Mouse (Mus musculus) MEL (cell line): ENCODE results near the gene Glrp1. TPM values are rescaled to one million over a fixed set of nuclear protein-coding genes. Genes with fewer than 3 reads are reported as not detected.

Source experiments
- DNase-seq: peaks from one replicate; pipeline ENCODE4 v3.0.0; 2011; ENCODE audit warnings: low read depth, low spot score
- H3K27ac ChIP-seq: 2 replicates; pipeline ENCODE4 v1.5.1; 2012; ENCODE audit warnings: low read depth, mild to moderate bottlenecking, control low read depth, low read length, moderate library complexity; ENCODE audit not compliant: control insufficient read depth
- H3K27me3 ChIP-seq, 2 experiments: fragments of 150-350 bp in 1 of 2; sonication (generic) in 1 of 2; 2 replicates each; pipeline ENCODE4 v1.6.1; 2012; ENCODE audit warnings: low read length in 2 of 2, mild to moderate bottlenecking in 2 of 2, improper control_type of control experiment in 1 of 2, moderate library complexity in 1 of 2; ENCODE audit not compliant: insufficient read depth in 2 of 2, control insufficient read depth in 1 of 2
- H3K36me3 ChIP-seq, 2 experiments: 2 replicates each; pipeline ENCODE4 v1.6.1; 2012 to 2014; ENCODE audit warnings: low read length in 2 of 2, improper control_type of control experiment in 1 of 2, inconsistent platforms in 1 of 2, mild to moderate bottlenecking in 1 of 2; ENCODE audit not compliant: insufficient read depth in 2 of 2, control insufficient read depth in 1 of 2
- H3K4me1 ChIP-seq, 2 experiments: fragments of 150-350 bp in 1 of 2; sonication (generic) in 1 of 2; 2 replicates each; pipeline ENCODE4 v1.6.1; 2012; ENCODE audit warnings: low read length in 2 of 2, improper control_type of control experiment in 1 of 2, mild to moderate bottlenecking in 1 of 2; ENCODE audit not compliant: insufficient read depth in 2 of 2, control insufficient read depth in 1 of 2
- H3K4me3 ChIP-seq, 2 experiments: fragments of 150-350 bp in 1 of 2; sonication (generic) in 1 of 2; 2 replicates each; pipeline ENCODE4 v1.5.1; 2012; ENCODE audit warnings: low read depth in 2 of 2, low read length in 2 of 2, mild to moderate bottlenecking in 2 of 2, moderate library complexity in 2 of 2, control low read depth in 1 of 2, improper control_type of control experiment in 1 of 2; ENCODE audit not compliant: control insufficient read depth in 1 of 2, insufficient read depth in 1 of 2
- H3K79me2 ChIP-seq: 2 replicates; pipeline ENCODE4 v1.6.1; 2012; ENCODE audit warnings: mild to moderate bottlenecking, low read length, moderate library complexity; ENCODE audit not compliant: control insufficient read depth, poor library complexity, insufficient read depth
- H3K9ac ChIP-seq: 2 replicates; pipeline ENCODE4 v1.6.1; 2012; ENCODE audit warnings: low read depth, mild to moderate bottlenecking, control low read depth, low read length, moderate library complexity; ENCODE audit not compliant: control insufficient read depth, poor library complexity, severe bottlenecking
- H3K9me3 ChIP-seq: fragments of 150-350 bp; sonication (generic); replicated peaks from 2 replicates; pipeline ENCODE4 v1.6.1; 2012; ENCODE audit warnings: mild to moderate bottlenecking, low read length, improper control_type of control experiment, moderate library complexity; ENCODE audit not compliant: insufficient read depth
- BHLHE40 ChIP-seq: IDR thresholded peaks from 2 replicates; pipeline ENCODE4 v1.6.1; 2012; ENCODE audit warnings: low read depth, mild to moderate bottlenecking, inconsistent platforms, low read length, improper control_type of control experiment, borderline replicate concordance
- CHD1 ChIP-seq: IDR thresholded peaks from 2 replicates; pipeline ENCODE4 v1.6.1; 2012; ENCODE audit warnings: low read depth, mild to moderate bottlenecking, inconsistent platforms, low read length, improper control_type of control experiment
- ELF1 ChIP-seq: IDR thresholded peaks from 2 replicates; pipeline ENCODE4 v1.6.1; 2014; ENCODE audit warnings: low read depth, mild to moderate bottlenecking, inconsistent platforms, low read length, improper control_type of control experiment, moderate library complexity
- EP300 ChIP-seq, 2 experiments: IDR thresholded peaks; 2 replicates each; pipeline ENCODE4 v1.6.1; 2011; ENCODE audit warnings: improper control_type of control experiment in 2 of 2, low read length in 2 of 2, low read depth in 1 of 2, mild to moderate bottlenecking in 1 of 2
- GABPA ChIP-seq: IDR thresholded peaks from 2 replicates; pipeline ENCODE4 v1.6.1; 2012; ENCODE audit warnings: low read depth, mild to moderate bottlenecking, inconsistent platforms, low read length, improper control_type of control experiment, moderate library complexity
- GATA1 ChIP-seq: IDR thresholded peaks from 2 replicates; pipeline ENCODE4 v1.6.1; 2011; ENCODE audit warnings: low read depth, low read length, improper control_type of control experiment
- JUND ChIP-seq: IDR thresholded peaks from 2 replicates; pipeline ENCODE4 v1.6.1; 2011; ENCODE audit warnings: low read depth, mild to moderate bottlenecking, improper control_type of control experiment, low read length
- MAFK ChIP-seq: IDR thresholded peaks from 2 replicates; pipeline ENCODE4 v1.6.1; 2011; ENCODE audit warnings: low read depth, mild to moderate bottlenecking, low read length, improper control_type of control experiment, borderline replicate concordance
- MAX ChIP-seq: IDR thresholded peaks from 2 replicates; pipeline ENCODE4 v1.6.1; 2011; ENCODE audit warnings: low read length, improper control_type of control experiment
- MEF2A ChIP-seq: IDR thresholded peaks from 2 replicates; pipeline ENCODE4 v1.6.1; 2014; ENCODE audit warnings: low read depth, mild to moderate bottlenecking, inconsistent platforms, low read length, improper control_type of control experiment; ENCODE audit not compliant: poor library complexity, insufficient replicate concordance, severe bottlenecking; ENCODE audit errors: extremely low read depth
- MYC ChIP-seq: IDR thresholded peaks from 2 replicates; pipeline ENCODE4 v1.6.1; 2011; ENCODE audit warnings: low read depth, mild to moderate bottlenecking, low read length, improper control_type of control experiment, moderate library complexity
- NELFE ChIP-seq: IDR thresholded peaks from 2 replicates; pipeline ENCODE4 v1.6.1; 2011; ENCODE audit warnings: low read depth, low read length, improper control_type of control experiment
- POLR2A ChIP-seq, 2 experiments: IDR thresholded peaks; 2 replicates each; pipeline ENCODE4 v1.6.1; 2011 to 2012; ENCODE audit warnings: low read length in 2 of 2, mild to moderate bottlenecking in 2 of 2, control low read depth in 1 of 2, improper control_type of control experiment in 1 of 2, low read depth in 1 of 2, moderate library complexity in 1 of 2; ENCODE audit not compliant: control insufficient read depth in 1 of 2, insufficient read depth in 1 of 2, poor library complexity in 1 of 2
- POLR2AphosphoS2 ChIP-seq: IDR thresholded peaks from 2 replicates; pipeline ENCODE4 v1.6.1; 2011; ENCODE audit warnings: low read length, improper control_type of control experiment
- RAD21 ChIP-seq: IDR thresholded peaks from 2 replicates; pipeline ENCODE4 v1.6.1; 2011; ENCODE audit warnings: mild to moderate bottlenecking, low read depth, low read length, improper control_type of control experiment
- RCOR1 ChIP-seq: IDR thresholded peaks from 2 replicates; pipeline ENCODE4 v1.6.1; 2012; ENCODE audit warnings: low read depth, mild to moderate bottlenecking, inconsistent platforms, low read length, improper control_type of control experiment
- SIN3A ChIP-seq: IDR thresholded peaks from 2 replicates; pipeline ENCODE4 v1.6.1; 2012; ENCODE audit warnings: low read length, improper control_type of control experiment, inconsistent platforms
- SMC3 ChIP-seq: IDR thresholded peaks from 2 replicates; pipeline ENCODE4 v1.6.1; 2011; ENCODE audit warnings: low read depth, low read length, improper control_type of control experiment
- TAL1 ChIP-seq: IDR thresholded peaks from 2 replicates; pipeline ENCODE4 v1.6.1; 2012; ENCODE audit warnings: mild to moderate bottlenecking, inconsistent platforms, low read length, moderate library complexity, mixed read lengths
- TCF12 ChIP-seq: IDR thresholded peaks from 2 replicates; pipeline ENCODE4 v1.6.1; 2014; ENCODE audit warnings: low read depth, mild to moderate bottlenecking, inconsistent platforms, low read length, improper control_type of control experiment, moderate library complexity
- UBTF ChIP-seq: IDR thresholded peaks from 2 replicates; pipeline ENCODE4 v1.6.1; 2012; ENCODE audit warnings: low read depth, mild to moderate bottlenecking, inconsistent platforms, low read length, improper control_type of control experiment, moderate library complexity, borderline replicate concordance; ENCODE audit not compliant: insufficient read depth
- USF1 ChIP-seq: IDR thresholded peaks from 2 replicates; pipeline ENCODE4 v1.6.1; 2014; ENCODE audit warnings: low read depth, mild to moderate bottlenecking, inconsistent platforms, low read length, improper control_type of control experiment, moderate library complexity
- ZKSCAN1 ChIP-seq: IDR thresholded peaks from 2 replicates; pipeline ENCODE4 v1.6.1; 2012; ENCODE audit warnings: low read depth, mild to moderate bottlenecking, inconsistent platforms, low read length, improper control_type of control experiment, moderate library complexity
- ZMIZ1 ChIP-seq: IDR thresholded peaks from 2 replicates; pipeline ENCODE4 v1.6.1; 2012; ENCODE audit warnings: low read depth, mild to moderate bottlenecking, inconsistent platforms, low read length, improper control_type of control experiment, moderate library complexity
- polyA plus RNA-seq, 2 experiments: library from polyadenylated mRNA; stranded (reverse) in 1 of 2; unstranded in 1 of 2; fragments of >175 nt in 1 of 2; fragments of >200 nt in 1 of 2; gene quantifications; 2 replicates each; pipeline versions ENCODE4 v1.2.1 to v1.2.4; 2012; ENCODE audit warnings: low replicate concordance in 2 of 2, low read depth in 1 of 2; ENCODE audit not compliant: insufficient read length in 2 of 2, insufficient read depth in 1 of 2, missing spikeins in 1 of 2
- total RNA-seq: library from RNA; depleted of rRNA; stranded (reverse); fragments of 300-350 nt; gene quantifications from 2 replicates; pipeline ENCODE4 v1.2.3, GENCODE M21; 2012

Gene Glrp1
- total and polyA plus RNA-seq, 3 experiments, result not detected

DNA sequence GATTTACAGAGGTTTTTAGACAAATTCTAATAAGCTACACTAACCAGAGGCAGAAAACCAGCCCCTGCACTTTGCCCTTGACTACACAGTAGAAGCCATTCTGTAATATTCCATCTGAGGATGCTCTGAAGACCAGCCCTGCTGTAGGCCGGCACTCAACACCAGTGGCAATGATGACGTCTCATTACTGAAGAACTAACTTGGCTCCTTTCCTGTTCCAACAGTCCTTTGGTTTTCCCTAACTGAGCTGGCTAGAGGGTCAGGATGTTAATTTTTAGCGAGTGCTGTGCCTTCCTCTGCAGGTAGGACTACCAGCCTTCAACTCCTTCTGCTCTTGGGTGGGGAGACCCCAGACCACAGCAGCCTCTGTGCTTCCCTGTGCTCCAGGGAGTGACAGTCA is 55.2 kb downstream of the Glrp1 start:
- Histone ChIP-seq H3K4me3 (no peak overlapping the region), H3K27me3 (no peaks in the 10 kb centered on the region), H3K79me2 (no peaks in the 10 kb centered on the region), H3K36me3 (no peaks in the 10 kb centered on the region), H3K9ac (no peak overlapping the region), H3K27ac (no peak overlapping the region), H3K4me1 (no peaks in the 10 kb centered on the region), H3K9me3 (no peaks in the 10 kb centered on the region)
- no peak for DNase-seq
- TF ChIP-seq POLR2A (IDR thresholded peaks at IDR 0.05; ENCODE audit: control insufficient read depth in 1 of 2, insufficient read depth in 1 of 2, low read depth in 1 of 2, low read length in 2 of 2, poor library complexity in 1 of 2), result no peak
- TF ChIP-seq UBTF, result no peak
- TF ChIP-seq SMC3, result no peak
- no peak for TF ChIP-seq BHLHE40

DNA sequence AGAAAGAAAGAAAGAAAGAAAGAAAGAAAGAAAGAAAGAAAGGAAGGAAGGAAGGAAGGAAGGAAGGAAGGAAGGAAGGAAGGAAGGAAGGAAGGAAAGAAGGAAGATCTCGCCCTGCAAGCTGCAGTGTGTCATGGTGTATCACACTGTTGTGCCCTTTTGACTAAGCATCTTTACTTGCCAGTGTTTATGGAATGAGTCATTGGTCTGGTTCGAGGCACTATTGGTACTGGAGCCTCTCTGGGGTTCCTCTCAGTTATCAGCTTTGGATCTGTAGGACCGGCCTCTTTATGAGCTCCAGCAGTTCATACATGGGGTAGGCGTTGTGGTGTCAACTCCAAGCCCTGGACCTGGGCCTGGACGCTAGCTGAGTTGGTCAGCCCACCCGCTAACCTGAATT is 57.7 kb downstream of the Glrp1 start:
- H3K4me3 ChIP-seq, result no peak overlapping the region
- no peaks in the 10 kb centered on the region for H3K27me3 ChIP-seq
- H3K9ac ChIP-seq, result no peak overlapping the region
- DNase-seq, result no peak
- H3K4me1 ChIP-seq, result 0 out of 4 replicates have a peak, but pooled peaks cover 0 to 2% of the 10 kb centered on the region in 2 experiments
- H3K36me3 ChIP-seq, result no peaks in the 10 kb centered on the region
- TF ChIP-seq MYC (no peak), RAD21 (no peak), MEF2A (no peak)
- no peak overlapping the region for H3K27ac ChIP-seq
- H3K79me2 ChIP-seq, result no peaks in the 10 kb centered on the region
- H3K9me3 ChIP-seq, result no peaks in the 10 kb centered on the region

GRCm38 (mm10) chr1:88450668-88451067 is 59.2 kb downstream of the Glrp1 start:
- H3K9ac ChIP-seq, result no peak overlapping the region
- no peak overlapping the region for H3K27ac ChIP-seq
- TF ChIP-seq ZKSCAN1, result no peak
- no peak for TF ChIP-seq MAX
- TF ChIP-seq JUND, result no peak
- no peak for TF ChIP-seq CHD1
- TF ChIP-seq SIN3A, result no peak
- no peak for TF ChIP-seq TCF12
- no peak for TF ChIP-seq GABPA
- no peak for TF ChIP-seq RAD21
- no peak for TF ChIP-seq MYC
- no peak for TF ChIP-seq RCOR1
- TF ChIP-seq ELF1, result no peak
- TF ChIP-seq POLR2AphosphoS2, result no peak
- no peak for TF ChIP-seq NELFE
- TF ChIP-seq EP300 (IDR thresholded peaks at IDR 0.05; ENCODE audit: low read depth in 1 of 2, low read length in 2 of 2), result no peak
- TF ChIP-seq SMC3, result no peak
- no peak for TF ChIP-seq ZMIZ1
- TF ChIP-seq GATA1, result no peak
- TF ChIP-seq MAFK, result no peak
- TF ChIP-seq TAL1, result no peak
- TF ChIP-seq USF1, result no peak
- H3K36me3 ChIP-seq, result 0 out of 4 replicates have a peak, but pooled peaks cover 0 to 2% of the 10 kb centered on the region in 2 experiments
- no peaks in the 10 kb centered on the region for H3K79me2 ChIP-seq
- peaks cover 0 to 2% of the 10 kb centered on the region in 2 experiments; a peak in 1 of 4 replicates for H3K4me1 ChIP-seq
- no peaks in the 10 kb centered on the region for H3K9me3 ChIP-seq
- DNase-seq, result no peak
- H3K4me3 ChIP-seq, result no peak overlapping the region
- no peaks in the 10 kb centered on the region for H3K27me3 ChIP-seq
